Mouse (Mus musculus): ENCODE measurements around the gene Abhd12.

DNA sequence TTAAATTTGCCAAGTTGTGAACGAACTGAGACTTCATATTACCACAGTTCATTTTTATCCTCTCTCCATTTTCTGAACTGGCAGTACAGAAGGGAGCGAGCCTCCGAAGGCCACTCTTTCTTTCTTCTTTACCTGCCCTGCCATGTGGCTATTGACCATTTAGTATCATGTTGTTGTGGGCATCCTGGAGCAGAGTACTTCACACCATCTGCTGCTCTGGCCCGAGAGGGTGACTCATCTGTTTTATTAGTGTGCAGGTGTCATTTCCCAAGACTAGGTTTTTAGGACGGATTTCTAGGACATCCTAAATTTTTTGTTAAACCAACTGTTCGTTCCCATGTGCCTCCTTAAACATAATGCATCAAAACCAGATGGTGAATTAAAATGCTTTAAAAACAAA lies 24.6 kb upstream of the Abhd12 start:
- no peak for TF ChIP-seq CTCF (IDR thresholded peaks at IDR 0.05; ENCODE audit: low read depth, low read length)
- TF ChIP-seq POLR2AphosphoS5 (IDR thresholded peaks at IDR 0.05; ENCODE audit: insufficient replicate concordance, low read depth, low read length) = no peak
- TF ChIP-seq GATA2 (IDR thresholded peaks at IDR 0.05; ENCODE audit: borderline replicate concordance, low read depth, low read length) = no peak
